Mouse (Mus musculus): ENCODE data around the gene Gm42715. TPM values are rescaled to one million over a fixed set of nuclear protein-coding genes. Genes with fewer than 3 reads are reported as not detected.

Gene Gm42715
- polyA plus RNA-seq, 1 experiment from 2014 or later = 10.0 TPM

Small RNA genes lying within 50 kb of the gene (microRNA-seq; reads per million reads assigned to microRNA genes)
- gene Gm47278 (not detected), gene Mir7060 (not detected)

Other genes with a start within 250 kb of the Gm42715 start
- 79.9 and 88.3 TPM in 2 replicates for gene Sephs2, start 245.5 kb upstream of the Gm42715 start, polyA plus RNA-seq (2016; fragmentation: Nextera tagmentation; extraction: Ambion mirVana)
- gene Itgal, start 223.3 kb upstream of the Gm42715 start, polyA plus RNA-seq (2016; fragmentation: Nextera tagmentation; extraction: Ambion mirVana) = 0.72 and 0.92 TPM in 2 replicates
- gene Zfp768, start 174.0 kb upstream of the Gm42715 start, polyA plus RNA-seq (2016; fragmentation: Nextera tagmentation; extraction: Ambion mirVana) = 18.7 and 19.0 TPM in 2 replicates
- gene Zfp747, start 143.5 kb upstream of the Gm42715 start, polyA plus RNA-seq (2016; fragmentation: Nextera tagmentation; extraction: Ambion mirVana) = 5.3 and 6.7 TPM in 2 replicates
- 4.6 and 4.8 TPM in 2 replicates for gene 9130019O22Rik, start 132.4 kb upstream of the Gm42715 start, polyA plus RNA-seq (2016; fragmentation: Nextera tagmentation; extraction: Ambion mirVana)
- 3.8 and 5.5 TPM in 2 replicates for gene E430018J23Rik, start 126.0 kb upstream of the Gm42715 start, polyA plus RNA-seq (2016; fragmentation: Nextera tagmentation; extraction: Ambion mirVana)
- gene Zfp764, start 112.8 kb upstream of the Gm42715 start, polyA plus RNA-seq (2016; fragmentation: Nextera tagmentation; extraction: Ambion mirVana) = 5.1 and 6.6 TPM in 2 replicates
- gene Zfp688, start 97.5 kb upstream of the Gm42715 start, polyA plus RNA-seq (2016; fragmentation: Nextera tagmentation; extraction: Ambion mirVana) = 20.9 and 26.8 TPM in 2 replicates
- 6.6 and 7.0 TPM in 2 replicates for gene Zfp689, start 70.4 kb upstream of the Gm42715 start, polyA plus RNA-seq (2016; fragmentation: Nextera tagmentation; extraction: Ambion mirVana)
- gene Prr14, start 60.0 kb upstream of the Gm42715 start, polyA plus RNA-seq (2016; fragmentation: Nextera tagmentation; extraction: Ambion mirVana) = 35.6 and 42.2 TPM in 2 replicates
- 6.4 and 13.0 TPM in 2 replicates for gene Fbrs, start 40.4 kb upstream of the Gm42715 start, polyA plus RNA-seq (2016; fragmentation: Nextera tagmentation; extraction: Ambion mirVana)
- 47.4 and 56.4 TPM in 2 replicates for gene Srcap, start 7.6 kb upstream of the Gm42715 start, polyA plus RNA-seq (2016; fragmentation: Nextera tagmentation; extraction: Ambion mirVana)
- gene Tmem265, start 41.8 kb downstream of the Gm42715 start, polyA plus RNA-seq (2016; fragmentation: Nextera tagmentation; extraction: Ambion mirVana) = 4.7 and 5.2 TPM in 2 replicates
- gene Phkg2, start 53.8 kb downstream of the Gm42715 start, polyA plus RNA-seq (2016; fragmentation: Nextera tagmentation; extraction: Ambion mirVana) = 44.2 and 46.6 TPM in 2 replicates
- 9.5 and 10.2 TPM in 2 replicates for gene Ccdc189, start 69.0 kb downstream of the Gm42715 start, polyA plus RNA-seq (2016; fragmentation: Nextera tagmentation; extraction: Ambion mirVana)
- 37.5 and 46.3 TPM in 2 replicates for gene Rnf40, start 69.2 kb downstream of the Gm42715 start, polyA plus RNA-seq (2016; fragmentation: Nextera tagmentation; extraction: Ambion mirVana)
- 13.0 and 13.8 TPM in 2 replicates for gene Zfp629, start 96.2 kb downstream of the Gm42715 start, polyA plus RNA-seq (2016; fragmentation: Nextera tagmentation; extraction: Ambion mirVana)
- 32.3 and 59.4 TPM in 2 replicates for gene Bcl7c, start 189.3 kb downstream of the Gm42715 start, polyA plus RNA-seq (2016; fragmentation: Nextera tagmentation; extraction: Ambion mirVana)
- 3.4 and 6.5 TPM in 2 replicates for gene Ctf1, start 193.2 kb downstream of the Gm42715 start, polyA plus RNA-seq (2016; fragmentation: Nextera tagmentation; extraction: Ambion mirVana)
- gene Ctf2, start 212.6 kb downstream of the Gm42715 start, polyA plus RNA-seq (2016; fragmentation: Nextera tagmentation; extraction: Ambion mirVana) = 0.26 TPM in 1 of 2 replicates, not detected in the other
- 3.4 and 4.8 TPM in 2 replicates for gene Fbxl19, start 225.0 kb downstream of the Gm42715 start, polyA plus RNA-seq (2016; fragmentation: Nextera tagmentation; extraction: Ambion mirVana)